13 mouse cellular contexts compared by ENCODE assay signal in the genomic region with DNA sequence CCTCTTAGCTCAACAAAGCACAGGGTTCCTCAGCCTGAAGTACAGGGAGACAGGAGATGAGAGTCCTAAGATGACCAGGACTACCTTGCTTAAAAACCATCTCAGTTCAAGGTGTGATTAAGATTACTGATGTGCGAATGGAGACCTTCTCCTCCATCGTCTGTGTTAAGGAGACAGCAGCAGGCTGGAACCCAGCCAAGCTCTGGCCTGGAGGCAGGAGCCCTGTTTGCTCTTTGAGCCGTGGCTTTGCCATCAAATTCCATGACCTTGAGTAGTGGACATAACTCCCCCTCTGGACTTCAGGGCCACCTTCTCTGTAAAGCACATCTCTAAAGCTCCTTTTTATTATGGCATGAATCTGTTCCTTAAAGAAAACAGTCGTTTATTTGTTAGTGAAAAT. TPM values are rescaled to one million over a fixed set of nuclear protein-coding genes. Genes with fewer than 3 reads are reported as not detected.
A peak's percentile ranks its signal among the peaks of the same experiment; 100 is the strongest.
DNase-seq lines count a peak whose midpoint lies in the region; ATAC-seq lines count a peak whose summit lies in the region.
"Had no signal": no experiment of that assay in that cellular context is flagged by ENCODE, and none has a peak within 500 bp of the region (broad histone marks: within the 10 kb centered on the region; RNA-seq: fewer than 3 reads in every experiment).

No protein-coding gene starts in this region.

- no peaks in the 10 kb centered on the region for H3K9me3 ChIP-seq in heart, embryonic 12.5 days (replicated peaks)
- no peaks in the 10 kb centered on the region for H3K9me3 ChIP-seq in heart, embryonic 10.5 days
- no peaks in the 10 kb centered on the region for H3K9me3 ChIP-seq in midbrain, embryonic 11.5 days (ENCODE audit: control insufficient read depth, low read length)
- no peaks in the 10 kb centered on the region for H3K9me3 ChIP-seq in midbrain, embryonic 15.5 days
- H3K9me3 ChIP-seq: stomach, embryonic 15.5 days had no signal

- WGBS in heart, embryonic 12.5 days = 28% methylated on average over 4 of the region's 4 CpGs
- 45% methylated on average over 4 of the region's 4 CpGs for WGBS in heart, embryonic 10.5 days
- WGBS in midbrain, embryonic 11.5 days = 70% methylated on average over 4 of the region's 4 CpGs
- 59% methylated on average over 4 of the region's 4 CpGs for WGBS in midbrain, embryonic 15.5 days

- H3K27me3 ChIP-seq in heart, embryonic 12.5 days (replicated peaks) = no peaks in the 10 kb centered on the region
- H3K27me3 ChIP-seq in heart, embryonic 10.5 days (ENCODE audit: insufficient read depth, poor library complexity, severe bottlenecking) = no peaks in the 10 kb centered on the region
- no peaks in the 10 kb centered on the region for H3K27me3 ChIP-seq in midbrain, embryonic 11.5 days (ENCODE audit: control insufficient read depth, insufficient read depth, low read length)
- H3K27me3 ChIP-seq in midbrain, embryonic 15.5 days (replicated peaks) = no peaks in the 10 kb centered on the region
- H3K27me3 ChIP-seq: stomach, embryonic 15.5 days had no signal

- no peak overlapping the region for H3K4me2 ChIP-seq in heart, embryonic 12.5 days
- no peak overlapping the region for H3K4me2 ChIP-seq in midbrain, embryonic 11.5 days
- H3K4me2 ChIP-seq in midbrain, embryonic 15.5 days = no peak overlapping the region
- H3K4me2 ChIP-seq: liver, embryonic 11.5 days; stomach, embryonic 15.5 days had no signal

- peaks cover 7% of the 10 kb centered on the region for H3K36me3 ChIP-seq in heart, embryonic 12.5 days
- H3K36me3 ChIP-seq in heart, embryonic 10.5 days = peaks cover 9% of the 10 kb centered on the region
- no peaks in the 10 kb centered on the region for H3K36me3 ChIP-seq in midbrain, embryonic 11.5 days (ENCODE audit: control insufficient read depth, insufficient read depth, low read length)
- H3K36me3 ChIP-seq in midbrain, embryonic 15.5 days (replicated peaks) = no peaks in the 10 kb centered on the region
- H3K36me3 ChIP-seq: stomach, embryonic 15.5 days had no signal

- peaks cover 35% of the 10 kb centered on the region for H3K4me1 ChIP-seq in heart, embryonic 12.5 days (replicated peaks)
- H3K4me1 ChIP-seq in heart, embryonic 10.5 days = peaks cover 36% of the 10 kb centered on the region
- H3K4me1 ChIP-seq in midbrain, embryonic 11.5 days (ENCODE audit: control insufficient read depth, insufficient read depth, low read length) = peaks cover 26% of the 10 kb centered on the region
- H3K4me1 ChIP-seq in midbrain, embryonic 15.5 days = peaks cover 28% of the 10 kb centered on the region

- ATAC-seq in heart, embryonic 12.5 days (ENCODE audit: insufficient number of reproducible peaks, low FRiP score) = no peak
- no peak for ATAC-seq in midbrain, embryonic 11.5 days (ENCODE audit: low FRiP score)
- ATAC-seq in midbrain, embryonic 15.5 days (replicated peaks) = no peak

- no peak overlapping the region for H3K9ac ChIP-seq in heart, embryonic 12.5 days
- no peak overlapping the region for H3K9ac ChIP-seq in midbrain, embryonic 11.5 days (ENCODE audit: low read length)
- no peak overlapping the region for H3K9ac ChIP-seq in midbrain, embryonic 15.5 days
- H3K9ac ChIP-seq: stomach, embryonic 15.5 days had no signal

- no peak overlapping the region for H3K4me3 ChIP-seq in heart, embryonic 12.5 days
- H3K4me3 ChIP-seq in heart, embryonic 10.5 days = no peak overlapping the region
- H3K4me3 ChIP-seq in midbrain, embryonic 11.5 days (ENCODE audit: low read depth, low read length) = no peak overlapping the region
- H3K4me3 ChIP-seq in midbrain, embryonic 15.5 days = no peak overlapping the region
- H3K4me3 ChIP-seq: heart, adult 2 months; left cerebral cortex, adult 2 months; stomach, embryonic 15.5 days had no signal

- no peak for DNase-seq in heart, embryonic 10.5 days (ENCODE audit: low spot score)
- DNase-seq in midbrain, embryonic 11.5 days (ENCODE audit: low spot score, missing footprints) = peak; percentile 17
- peak; percentile 68 for DNase-seq in adrenal gland, postnatal 14 days
- peak; percentile 17 to 43 for DNase-seq in cerebellum, postnatal 4 days (ENCODE audit: low spot score in 2 of 2)
- no peak for DNase-seq in thymus, postnatal 25 days
- no peak for DNase-seq in T-cell, adult 2 months (ENCODE audit: low spot score)
- DNase-seq: heart, adult 2 months; lung, postnatal 36 days had no signal

- H3K27ac ChIP-seq in heart, embryonic 12.5 days (ENCODE audit: poor library complexity, severe bottlenecking) = peak overlapping the region; percentile 41
- no peak overlapping the region for H3K27ac ChIP-seq in heart, embryonic 10.5 days
- H3K27ac ChIP-seq in midbrain, embryonic 11.5 days (ENCODE audit: low read depth, low read length) = no peak overlapping the region
- H3K27ac ChIP-seq in midbrain, embryonic 15.5 days = no peak overlapping the region
- H3K27ac ChIP-seq: heart, adult 2 months; left cerebral cortex, adult 2 months; stomach, embryonic 15.5 days had no signal

RNA-seq across cellular contexts. Expression of a gene that starts 2.0 kb away (rescaled TPM):
- polyA plus RNA-seq in heart, embryonic 12.5 days (2016; fragmentation: Nextera tagmentation; extraction: Ambion mirVana) = 145 and 154 TPM in 2 replicates
- 83.9 and 87.7 TPM in 2 replicates for polyA plus RNA-seq in heart, embryonic 10.5 days (2016; fragmentation: Nextera tagmentation; extraction: Ambion mirVana)
- polyA plus RNA-seq in midbrain, embryonic 11.5 days (2014; fragmentation: Nextera tagmentation; extraction: Ambion mirVana) = 83.6 and 89.2 TPM in 2 replicates
- 53.2 and 56.3 TPM in 2 replicates for polyA plus RNA-seq in midbrain, embryonic 15.5 days (2015; fragmentation: Nextera tagmentation; extraction: Ambion mirVana)
- total RNA-seq in adrenal gland, postnatal 14 days (2021) = 57.7 and 61.3 TPM in 2 replicates

RNA-seq across cellular contexts. Expression of a gene that starts 40.6 kb away (rescaled TPM):
- polyA plus RNA-seq in heart, embryonic 12.5 days (2016; fragmentation: Nextera tagmentation; extraction: Ambion mirVana) = 29.1 and 32.2 TPM in 2 replicates
- 6.4 and 10.5 TPM in 2 replicates for polyA plus RNA-seq in heart, embryonic 10.5 days (2016; fragmentation: Nextera tagmentation; extraction: Ambion mirVana)
- 9.4 and 10.7 TPM in 2 replicates for polyA plus RNA-seq in midbrain, embryonic 11.5 days (2014; fragmentation: Nextera tagmentation; extraction: Ambion mirVana)
- polyA plus RNA-seq in midbrain, embryonic 15.5 days (2015; fragmentation: Nextera tagmentation; extraction: Ambion mirVana) = 20.0 and 21.1 TPM in 2 replicates
- 52.3 and 53.0 TPM in 2 replicates for total RNA-seq in adrenal gland, postnatal 14 days (2021)

Comparison
In these comparisons a context has a peak if more than half of its experiments do, and no peak if none do; other contexts are left out.
1. DNase-seq: peak in midbrain, embryonic 11.5 days (single experiment), adrenal gland, postnatal 14 days (single experiment) and cerebellum, postnatal 4 days (2 of 2); none in heart, embryonic 10.5 days (single experiment), thymus, postnatal 25 days (single experiment) and T-cell, adult 2 months (single experiment).